ENCODE assay signal across 16 mouse cellular contexts in genomic region chr9:35053669-35054068, GRCm38 (mm10).
DNase-seq lines count a peak whose midpoint lies in the region; ATAC-seq and TF ChIP-seq lines count a peak whose summit lies in the region.
"Had no signal": no experiment of that assay in that cellular context is flagged by ENCODE, and none has a peak within 500 bp of the region (broad histone marks: within the 10 kb centered on the region; RNA-seq: fewer than 3 reads in every experiment).

No protein-coding gene starts in this region.

- H3K9ac ChIP-seq in forebrain, embryonic 11.5 days (ENCODE audit: low read length): no peak overlapping the region
- H3K9ac ChIP-seq: embryonic facial prominence, embryonic 13.5 days; heart, embryonic 13.5 days; liver, embryonic 13.5 days had no signal

- H3K9me3 ChIP-seq in forebrain, embryonic 10.5 days: no peaks in the 10 kb centered on the region
- H3K9me3 ChIP-seq in forebrain, embryonic 11.5 days (ENCODE audit: control insufficient read depth, low read length): no peaks in the 10 kb centered on the region
- H3K9me3 ChIP-seq: embryonic facial prominence, embryonic 13.5 days; heart, embryonic 13.5 days; liver, embryonic 13.5 days had no signal

- no peaks in the 10 kb centered on the region for H3K27me3 ChIP-seq in forebrain, embryonic 10.5 days (ENCODE audit: poor library complexity, severe bottlenecking)
- no peaks in the 10 kb centered on the region for H3K27me3 ChIP-seq in forebrain, embryonic 11.5 days (ENCODE audit: control insufficient read depth, insufficient read depth, low read length)
- H3K27me3 ChIP-seq in kidney, adult 2 months (replicated peaks; ENCODE audit: control insufficient read depth, insufficient read depth, low read length): no peaks in the 10 kb centered on the region
- H3K27me3 ChIP-seq in testis, adult 2 months (ENCODE audit: control insufficient read depth, insufficient read depth, low read length): no peaks in the 10 kb centered on the region
- H3K27me3 ChIP-seq: embryonic facial prominence, embryonic 13.5 days; liver, embryonic 13.5 days had no signal

- H3K4me3 ChIP-seq in forebrain, embryonic 10.5 days: no peak overlapping the region
- no peak overlapping the region for H3K4me3 ChIP-seq in forebrain, embryonic 11.5 days (ENCODE audit: low read depth, low read length)
- H3K4me3 ChIP-seq in kidney, adult 2 months (ENCODE audit: insufficient read depth, low read depth, low read length): no peak overlapping the region
- peak overlapping the region; percentile 75 for H3K4me3 ChIP-seq in testis, adult 2 months (ENCODE audit: control insufficient read depth, low read depth, low read length)
- H3K4me3 ChIP-seq: embryonic facial prominence, embryonic 13.5 days; heart, embryonic 13.5 days; liver, embryonic 13.5 days had no signal

- peaks cover 32% of the 10 kb centered on the region for H3K36me3 ChIP-seq in forebrain, embryonic 10.5 days (replicated peaks)
- H3K36me3 ChIP-seq in forebrain, embryonic 11.5 days (ENCODE audit: control insufficient read depth, insufficient read depth, low read length): no peaks in the 10 kb centered on the region
- H3K36me3 ChIP-seq in kidney, adult 2 months (ENCODE audit: control insufficient read depth, insufficient read depth, low read length): peaks cover 1% of the 10 kb centered on the region; the same call in 1 of the 2 replicates
- no peaks in the 10 kb centered on the region for H3K36me3 ChIP-seq in testis, adult 2 months (ENCODE audit: control insufficient read depth, insufficient read depth, low read length)

- no peak overlapping the region for H3K27ac ChIP-seq in forebrain, embryonic 10.5 days
- H3K27ac ChIP-seq in forebrain, embryonic 11.5 days (ENCODE audit: low read depth, low read length): no peak overlapping the region
- H3K27ac ChIP-seq in kidney, adult 2 months (ENCODE audit: insufficient read depth, low read depth, low read length): no peak overlapping the region
- no peak overlapping the region for H3K27ac ChIP-seq in testis, adult 2 months (ENCODE audit: control insufficient read depth, insufficient read depth, low read depth, low read length)
- H3K27ac ChIP-seq: embryonic facial prominence, embryonic 13.5 days; heart, embryonic 13.5 days; liver, embryonic 13.5 days had no signal

- no peak overlapping the region for H3K4me2 ChIP-seq in forebrain, embryonic 11.5 days (ENCODE audit: low read depth, low read length, severe bottlenecking)
- H3K4me2 ChIP-seq: embryonic facial prominence, embryonic 13.5 days; heart, embryonic 13.5 days; liver, embryonic 13.5 days had no signal

- DNase-seq in forebrain, embryonic 10.5 days (ENCODE audit: extremely low spot score, low spot score): peak; percentile 11
- no peak for DNase-seq in forebrain, embryonic 11.5 days (ENCODE audit: low spot score)
- DNase-seq in kidney, adult 9 months: peak; percentile 3
- DNase-seq in kidney, adult 2 months: no peak
- DNase-seq in testis, postnatal 10 days (ENCODE audit: low spot score): no peak
- DNase-seq in testis, postnatal 14 days (ENCODE audit: low spot score): peak; percentile 2
- no peak for DNase-seq in urinary bladder, adult 2 months (ENCODE audit: low spot score)
- DNase-seq: gastrocnemius, postnatal 25 days; layer of hippocampus, adult 9-11 months; left cerebral cortex, postnatal 4 days; liver, embryonic 13.5 days; thymus, adult 18-20 months had no signal

- H3K4me1 ChIP-seq in forebrain, embryonic 10.5 days: 0 out of 2 replicates have a peak, but pooled peaks cover 3% of the 10 kb centered on the region
- no peaks in the 10 kb centered on the region for H3K4me1 ChIP-seq in forebrain, embryonic 11.5 days (replicated peaks; ENCODE audit: control insufficient read depth, insufficient read depth, low read length)
- peaks cover 8% of the 10 kb centered on the region; the same call in 1 of the 2 replicates for H3K4me1 ChIP-seq in kidney, adult 2 months (ENCODE audit: control insufficient read depth, insufficient read depth, low read length)
- peaks cover 4% of the 10 kb centered on the region for H3K4me1 ChIP-seq in testis, adult 2 months (ENCODE audit: control insufficient read depth, insufficient read depth, low read length)

- no peak for TF ChIP-seq POLR2A in kidney, adult 2 months (IDR thresholded peaks at IDR 0.05; ENCODE audit: low read depth, low read length)
- TF ChIP-seq POLR2A in testis, adult 2 months (IDR thresholded peaks at IDR 0.05; ENCODE audit: control insufficient read depth, low read depth, low read length): no peak

- WGBS in forebrain, embryonic 10.5 days: 87% methylated on average over 3 of the region's 3 CpGs
- WGBS in forebrain, embryonic 11.5 days: 80% methylated on average over 3 of the region's 3 CpGs
- WGBS in kidney, adult 2 months: 78% methylated on average over 3 of the region's 3 CpGs

- ATAC-seq in forebrain, embryonic 11.5 days (replicated peaks; ENCODE audit: low FRiP score): no peak
- ATAC-seq: activated CD4-positive, CD25-positive, alpha-beta regulatory T cell, adult 4 months had no signal

- no peak for TF ChIP-seq CTCF in kidney, adult 2 months (conservative IDR thresholded peaks at IDR 0.05; ENCODE audit: insufficient read depth, insufficient read length, low read depth, low read length)
- no peak for TF ChIP-seq CTCF in testis, adult 2 months (IDR thresholded peaks at IDR 0.05; ENCODE audit: control insufficient read depth, insufficient read depth, insufficient replicate concordance, low read depth, low read length)

Comparison
In these comparisons a context has a peak if more than half of its experiments do, and no peak if none do; other contexts are left out.
1. DNase-seq: peak in forebrain, embryonic 10.5 days (single experiment), kidney, adult 9 months (single experiment) and testis, postnatal 14 days (single experiment); none in forebrain, embryonic 11.5 days (single experiment), kidney, adult 2 months (single experiment), testis, postnatal 10 days (single experiment) and urinary bladder, adult 2 months (single experiment).